Mouse (Mus musculus) fibroblast of lung, adult 2 months (primary cell): ENCODE measurements at regions not wholly inside any gene's neighbourhood (a gene's known extent, or its start where the extent isn't known, plus 50 kb on each side); places are given as distances from the start of the nearest gene placed in this dataset.

Experiments used
- DNase-seq: peaks from one replicate; pipeline ENCODE4 v3.0.0-alpha.2; 2011; ENCODE audit warnings: low read depth

GRCm38 (mm10) chr14:24939476-24940200, 452.7 kb downstream of the Rps24 start:
- no peak for DNase-seq

GRCm38 (mm10) chr14:24945716-24946115, 458.8 kb downstream of the Rps24 start:
- DNase-seq, result no peak

- DNase-seq, result no peak
Observed at GRCm38 (mm10) chr14:24947084-24947483, 460.2 kb downstream of the Rps24 start.

DNA sequence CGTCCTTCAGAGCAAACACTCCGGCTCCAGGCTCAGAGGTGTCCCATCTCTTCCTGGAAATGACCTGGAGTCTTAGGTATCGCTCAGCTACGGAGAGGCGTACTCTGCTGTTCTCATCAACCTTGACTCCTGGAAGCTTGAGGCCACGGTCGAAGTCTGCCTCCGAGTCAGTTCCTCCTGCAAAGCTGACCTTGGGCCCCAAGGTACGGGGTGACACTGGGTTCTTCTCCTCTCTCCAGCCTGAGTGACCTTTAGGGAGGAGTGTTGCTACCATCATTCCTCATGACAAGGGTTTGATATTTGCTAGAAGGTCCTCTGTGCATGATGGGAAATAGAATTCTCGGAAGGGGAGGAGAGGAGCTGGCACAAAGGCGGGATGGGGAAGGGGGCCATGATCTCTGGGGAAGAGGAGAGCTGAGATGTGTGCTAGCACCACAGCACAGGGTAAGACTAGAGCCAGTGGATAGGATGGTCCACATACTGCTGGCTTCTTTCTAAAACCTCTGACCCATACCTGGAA, 469.0 kb downstream of the Rps24 start:
- no peak for DNase-seq

DNA sequence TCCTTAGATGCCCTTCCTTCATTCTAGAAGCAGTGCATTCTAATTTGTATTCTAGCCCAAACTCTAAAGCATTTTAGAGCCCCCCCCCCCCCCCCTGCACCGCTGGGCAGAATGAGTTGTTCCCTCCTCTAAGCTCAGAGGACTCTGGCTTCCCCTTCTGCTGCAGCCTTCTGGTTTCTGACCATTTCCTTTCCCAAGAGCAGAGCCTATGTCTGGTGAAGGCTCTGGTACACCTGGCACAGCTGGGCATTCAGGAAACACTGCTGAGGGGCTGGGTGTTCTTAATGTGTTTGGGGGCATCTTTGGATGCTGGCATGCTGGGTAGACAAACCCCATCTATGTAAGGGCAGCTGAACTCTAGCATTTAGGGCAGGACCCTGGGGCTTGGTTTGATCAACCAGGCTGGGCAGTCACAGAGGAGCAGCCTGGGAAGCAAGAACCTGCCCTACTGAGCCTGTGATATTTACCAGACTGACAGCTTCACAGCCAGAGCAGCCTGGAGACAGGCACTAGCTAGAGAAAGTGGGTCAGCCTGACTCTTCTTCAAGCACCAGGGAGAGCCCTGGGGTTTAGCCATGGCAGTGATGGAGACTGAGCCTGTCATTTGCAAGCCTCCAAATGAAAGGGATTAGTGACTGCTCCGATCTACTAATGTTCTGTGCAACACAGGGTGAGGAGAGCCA, 469.7 kb downstream of the Rps24 start:
- DNase-seq, result no peak

DNA sequence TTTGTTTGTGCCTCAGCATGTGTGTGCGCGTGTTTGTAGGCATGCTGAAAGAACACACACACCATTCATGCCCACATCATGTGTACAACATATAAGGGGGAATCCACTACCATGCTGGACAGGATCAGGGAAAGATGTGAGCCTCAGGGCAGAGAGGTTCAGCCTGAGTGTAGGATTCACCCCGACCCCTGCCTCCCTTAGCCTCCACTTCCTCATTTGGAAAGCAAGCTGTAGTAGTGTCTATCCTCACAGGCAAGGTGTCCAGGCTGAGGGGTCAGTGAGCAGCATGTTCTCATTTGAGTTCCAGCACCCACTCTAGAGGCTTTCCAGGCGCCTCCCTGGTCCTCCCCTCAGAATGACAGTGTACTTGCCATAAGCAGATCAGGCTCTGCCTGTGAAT, 470.5 kb downstream of the Rps24 start:
- DNase-seq, result no peak

DNA sequence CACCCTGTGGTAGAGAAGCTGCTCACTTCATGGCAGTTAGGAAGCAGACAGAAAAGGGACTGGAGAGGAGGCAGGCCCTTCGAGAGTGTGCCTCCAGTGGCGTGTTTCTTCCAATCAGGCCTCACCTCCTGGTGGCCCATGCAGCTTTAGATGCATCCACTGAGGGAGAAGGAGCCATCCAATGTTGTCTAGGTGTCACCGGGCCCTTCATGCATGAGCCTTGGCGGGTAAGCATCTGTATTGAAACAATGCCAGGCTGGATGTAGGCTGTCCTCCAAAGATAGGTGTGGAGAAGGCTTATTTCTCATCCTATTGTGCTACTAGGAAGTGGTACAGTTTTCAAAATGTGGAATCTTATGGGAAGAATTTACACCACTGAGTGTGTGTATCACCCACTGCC, 471.9 kb downstream of the Rps24 start:
- DNase-seq, result no peak

GRCm38 (mm10) chr14:24959401-24959800, 472.5 kb downstream of the Rps24 start:
- no peak for DNase-seq

GRCm38 (mm10) chr14:24960082-24960482, 473.2 kb downstream of the Rps24 start:
- peak; percentile 69 for DNase-seq

DNA sequence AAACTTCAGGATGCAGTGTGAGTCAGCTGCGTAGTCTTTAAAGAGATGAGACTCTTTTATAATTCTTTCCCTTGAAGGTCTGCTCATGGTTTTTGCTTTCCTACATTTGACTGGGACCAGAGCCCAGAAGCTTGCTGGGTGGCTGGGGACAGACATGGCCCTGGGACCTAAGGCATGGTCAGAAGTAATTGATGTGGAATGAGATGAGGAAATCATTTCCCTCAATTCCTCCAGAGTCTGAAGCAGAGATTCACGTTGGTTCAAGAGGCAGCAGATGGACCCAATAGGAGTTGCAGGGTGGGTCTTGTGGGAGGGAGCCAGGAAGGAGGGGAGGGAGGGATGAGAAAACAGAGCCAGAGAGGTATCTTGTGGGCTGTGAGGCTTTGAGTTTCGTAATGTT, 473.9 kb downstream of the Rps24 start:
- DNase-seq, result no peak

DNA sequence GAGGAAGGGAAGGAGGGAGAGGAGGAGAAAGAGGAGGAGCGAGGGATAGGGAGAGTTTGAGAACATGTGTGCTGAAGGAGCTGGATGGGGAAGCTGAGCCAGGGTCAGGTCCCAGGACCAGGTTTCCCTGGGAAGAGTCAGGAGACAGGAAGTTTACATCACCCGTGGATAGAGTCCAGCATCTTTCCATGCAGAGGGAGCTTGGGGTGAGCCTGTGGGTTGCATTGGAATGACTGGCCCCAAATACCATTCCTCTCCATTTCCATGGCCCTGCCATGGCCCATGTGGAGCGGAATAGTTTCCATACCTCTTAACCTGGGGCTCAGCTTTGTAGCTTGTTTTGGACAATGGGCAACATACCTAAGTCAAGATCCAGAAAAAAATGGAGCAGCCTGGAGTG, 474.8 kb downstream of the Rps24 start:
- no peak for DNase-seq

GRCm38 (mm10) chr14:24969584-24969983, 482.7 kb downstream of the Rps24 start:
- no peak for DNase-seq

DNA sequence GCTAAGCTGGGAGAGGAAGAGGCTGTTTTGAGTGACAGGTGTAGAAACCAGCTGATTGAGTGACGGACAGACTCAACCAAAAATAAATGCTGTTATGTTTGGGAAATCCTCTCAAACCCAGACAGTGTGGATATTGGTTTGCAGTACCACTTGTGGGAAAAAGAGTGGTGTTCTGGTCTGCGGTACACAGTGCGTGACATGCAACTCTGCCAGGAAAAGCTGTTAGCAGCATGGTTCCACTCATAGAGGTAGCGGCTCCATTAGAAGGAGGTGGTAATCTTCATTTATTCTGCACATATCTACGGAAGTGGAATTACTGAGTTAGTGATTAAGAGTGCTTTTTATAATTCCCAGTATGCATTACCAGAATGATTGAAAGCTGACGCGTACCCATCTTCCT, 485.4 kb downstream of the Rps24 start:
- DNase-seq, result no peak

DNA sequence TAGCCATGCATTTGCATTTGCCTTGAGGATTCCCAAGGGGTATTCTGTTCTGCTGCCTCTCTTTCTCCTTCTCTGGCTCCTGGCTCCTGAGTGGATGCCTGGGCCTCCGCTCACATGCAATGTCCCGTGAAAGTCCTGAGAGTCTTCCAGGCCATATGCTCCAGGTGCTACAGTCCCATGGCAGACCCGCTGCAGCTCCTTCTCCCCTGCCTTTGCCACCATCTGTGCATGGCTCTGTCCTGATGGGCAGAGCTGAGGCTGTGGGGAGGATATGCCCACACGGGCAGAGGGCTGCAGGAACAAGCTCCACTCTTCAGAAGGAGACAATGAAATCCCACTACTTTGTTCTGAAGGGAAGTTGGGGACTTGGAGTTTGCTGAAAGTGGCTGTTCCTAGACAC, 485.9 kb upstream of the Zmiz1 start:
- DNase-seq, result no peak

DNA sequence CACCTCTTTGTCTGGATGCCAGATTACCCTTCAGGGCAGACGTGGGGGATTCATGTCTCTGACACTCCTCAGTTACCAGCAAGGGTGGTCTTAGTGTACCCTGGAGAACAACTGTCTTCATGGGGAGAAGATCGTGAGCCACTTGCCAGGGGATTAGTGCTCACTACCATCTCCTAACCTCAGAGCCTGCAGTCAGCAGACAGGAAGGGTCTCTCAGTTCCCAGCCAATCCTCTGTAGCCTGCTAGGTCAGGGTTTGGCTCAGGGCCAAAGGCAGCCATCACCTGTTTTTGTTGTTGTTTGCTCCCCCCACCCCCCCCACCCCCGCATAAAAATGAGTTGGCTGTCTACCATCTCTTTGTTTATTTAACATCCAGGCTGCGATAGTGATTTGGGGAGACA, 485.4 kb upstream of the Zmiz1 start:
- DNase-seq, result no peak

- DNase-seq, result no peak
Observed at GRCm38 (mm10) chr14:24982489-24982888, 476.5 kb upstream of the Zmiz1 start.

DNA sequence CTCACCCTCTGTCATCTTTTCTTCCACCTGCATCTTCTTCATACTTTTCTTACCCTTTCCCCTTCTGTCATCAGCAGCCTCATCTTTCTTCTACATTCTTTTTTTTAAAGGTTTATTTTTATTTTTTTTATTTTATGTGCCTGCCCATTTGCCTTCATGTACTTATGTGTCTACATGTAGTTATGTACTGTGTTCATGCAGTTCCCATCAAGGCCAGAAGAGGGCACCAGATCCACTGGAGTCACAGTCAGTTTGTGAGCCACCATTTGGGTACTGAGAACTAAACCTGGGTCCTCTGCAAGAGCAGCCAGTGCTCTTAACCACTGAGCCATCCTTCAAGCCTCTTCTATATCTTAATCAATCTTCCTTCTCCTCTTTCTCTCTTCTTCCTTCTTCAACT, 475.7 kb upstream of the Zmiz1 start:
- DNase-seq, result no peak

DNA sequence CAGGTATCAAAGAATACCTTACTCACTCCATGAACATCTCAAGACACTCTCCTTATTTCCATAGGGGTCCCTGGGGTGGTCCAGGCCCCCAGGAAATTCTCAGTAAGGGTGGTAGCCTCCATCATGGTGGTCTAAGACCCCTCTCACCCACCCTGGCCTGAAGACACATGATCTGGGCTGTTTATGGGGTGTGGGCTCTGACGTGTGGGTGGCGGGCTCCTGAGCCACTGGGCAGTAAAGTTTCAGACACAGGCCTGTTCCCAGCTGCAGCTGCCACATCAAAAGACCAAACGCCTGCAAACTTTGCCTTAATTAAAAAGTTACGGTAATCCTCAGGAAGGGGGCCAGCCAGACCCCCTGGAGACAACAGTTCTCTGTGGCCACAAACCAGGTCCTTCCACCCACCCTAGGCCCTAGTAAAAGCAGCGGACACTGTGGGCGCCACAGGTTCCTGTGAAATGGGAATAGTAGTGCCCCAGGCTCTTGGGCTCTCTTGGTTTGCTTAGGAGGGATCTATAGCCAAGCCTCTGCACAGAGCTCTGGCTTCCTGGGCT, 473.1 kb upstream of the Zmiz1 start:
- DNase-seq, result no peak

DNA sequence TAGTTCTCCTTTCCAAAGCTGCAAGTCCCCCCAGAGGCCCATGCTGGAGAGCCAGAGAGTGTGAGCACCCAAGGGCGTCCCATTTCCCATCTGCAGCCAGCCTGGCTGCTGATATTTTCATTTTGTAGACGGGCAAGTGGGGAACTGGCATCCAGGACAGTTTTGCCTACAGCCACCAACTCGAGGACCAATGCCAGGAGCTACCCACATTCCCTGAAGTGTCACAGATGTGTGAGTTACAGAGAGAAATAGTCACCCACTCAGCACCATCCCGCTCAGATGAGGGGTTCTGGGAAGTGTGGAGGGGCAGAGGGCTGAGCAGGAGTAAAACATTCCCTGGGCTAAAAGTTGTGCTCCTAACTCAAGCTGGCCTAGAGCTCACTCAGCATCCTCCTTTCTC, 472.6 kb upstream of the Zmiz1 start:
- no peak for DNase-seq

GRCm38 (mm10) chr14:24993751-24994658, 465.0 kb upstream of the Zmiz1 start:
- DNase-seq, result no peak

DNA sequence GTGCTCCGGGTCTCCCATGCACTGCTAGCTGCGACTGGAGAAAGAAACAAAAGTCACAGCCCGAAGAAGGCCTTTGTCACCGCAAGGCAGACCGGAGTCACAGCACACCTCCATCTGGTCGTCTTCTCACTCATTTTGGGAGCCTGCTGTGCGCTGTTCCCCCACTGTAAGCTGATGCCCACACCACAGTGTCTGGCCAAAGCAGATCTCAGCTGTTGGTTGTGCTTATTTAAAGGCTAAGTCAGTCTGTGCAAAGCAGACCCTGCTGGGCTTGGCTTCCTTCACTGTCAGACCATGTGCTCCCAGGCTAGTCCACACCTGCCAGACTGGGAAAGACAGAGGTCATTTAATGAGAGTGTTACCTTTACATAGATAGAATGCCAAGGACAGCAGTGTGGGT, 463.8 kb upstream of the Zmiz1 start:
- DNase-seq, result no peak

DNA sequence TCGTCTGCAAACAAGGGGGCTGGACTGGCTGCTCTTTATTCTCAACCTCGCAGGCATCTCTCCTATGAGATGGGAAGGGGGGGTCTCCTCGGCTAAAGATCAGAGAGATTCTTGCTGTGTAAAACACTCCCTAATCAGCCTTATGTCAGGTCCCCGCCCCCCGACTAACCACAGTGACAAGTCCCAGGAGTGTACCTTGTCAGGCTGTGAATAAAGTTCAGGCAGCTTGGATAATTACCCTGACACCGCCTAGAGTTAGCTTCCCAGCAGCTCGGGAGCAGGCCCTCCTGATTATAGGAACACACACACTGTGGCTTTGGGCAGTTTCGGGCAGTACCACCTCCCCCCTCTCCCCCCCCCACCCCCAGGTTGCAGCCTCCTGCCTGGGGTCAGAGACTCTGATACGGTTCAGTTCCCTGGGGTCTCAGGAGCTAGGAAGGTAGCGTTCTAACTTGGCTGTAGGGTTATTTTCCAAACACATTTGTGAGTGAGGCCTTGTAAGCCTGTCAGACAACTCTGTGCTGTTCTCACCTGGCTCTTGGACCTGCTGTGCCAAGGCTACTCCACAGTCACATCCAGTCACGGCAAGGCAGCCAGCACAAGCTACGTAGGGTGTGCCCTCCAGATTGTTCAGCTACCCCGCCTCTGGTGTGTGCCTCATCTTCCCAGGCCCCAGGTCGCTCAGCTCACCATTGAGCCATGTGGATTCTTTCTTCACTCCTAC, 461.0 kb upstream of the Zmiz1 start:
- DNase-seq, result no peak
